Mouse (Mus musculus) right cerebral cortex, postnatal 25 days (tissue): ENCODE results near the gene Olfr1391.
"Not testable (repeated sequence)": the region's sequence is repeated elsewhere in the genome, so short reads cannot be mapped to it uniquely, and the experiment has no call there.

Experiments
- DNase-seq: peaks from one replicate; pipeline ENCODE4 v3.0.0; 2022

The Olfr1391 gene

GRCm38 (mm10) chr11:49322442-49322841 is at the start of gene Olfr1391:
TSS of gene Olfr1391 (plus strand) at chr11:49322742.
- DNase-seq, result no peak

DNA sequence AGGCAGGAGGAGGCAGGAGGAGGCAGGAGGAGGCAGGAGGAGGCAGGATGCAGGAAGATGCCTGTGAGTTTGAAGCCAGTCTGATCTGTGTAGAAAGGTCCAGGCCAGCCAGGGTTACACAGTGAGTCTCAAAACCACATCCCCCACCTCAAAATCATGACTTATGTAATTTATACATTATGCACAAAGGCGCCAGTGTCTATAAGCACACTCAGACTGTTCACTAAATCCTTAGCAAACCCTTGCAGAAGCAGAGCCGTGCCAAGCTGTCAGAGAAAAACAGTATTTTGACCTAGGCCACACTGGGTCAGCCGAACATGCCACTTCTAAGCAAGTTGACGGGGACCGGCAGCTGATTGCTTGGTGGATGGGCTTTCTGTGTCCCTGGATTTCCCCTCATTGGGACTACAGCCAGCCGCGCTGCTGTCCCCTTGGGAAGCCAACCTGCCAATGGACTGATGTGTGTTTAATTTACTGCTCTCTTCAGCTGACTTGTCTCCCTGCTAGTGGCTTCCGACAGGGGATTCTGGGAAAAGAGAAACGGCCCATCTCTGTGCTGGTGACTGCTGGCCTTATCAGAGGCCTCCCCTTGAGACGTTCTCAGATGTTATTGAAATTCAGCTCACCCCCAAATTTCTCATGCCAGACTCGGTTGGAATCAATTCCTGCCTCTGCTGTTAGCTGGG is 48.6 kb upstream of the Olfr1391 start:
- DNase-seq, result no peak

- DNase-seq, result no peak
These were observed 44.3 kb upstream of the Olfr1391 start, which contains the start of gene Olfr1393 for GRCm38 (mm10) chr11:49278222-49278621. TSS of gene Olfr1393 (plus strand) at chr11:49278304.

GRCm38 (mm10) chr11:49284982-49285381 is 37.6 kb upstream of the Olfr1391 start, which contains the start of gene Olfr1392:
TSS of gene Olfr1392 (plus strand) at chr11:49285282.
- not testable (repeated sequence) for DNase-seq

- DNase-seq, result no peak
These were observed 35.3 kb upstream of the Olfr1391 start for GRCm38 (mm10) chr11:49287251-49287650.

GRCm38 (mm10) chr11:49292777-49293176 is 29.8 kb upstream of the Olfr1391 start:
- DNase-seq, result peak; percentile 54

DNA sequence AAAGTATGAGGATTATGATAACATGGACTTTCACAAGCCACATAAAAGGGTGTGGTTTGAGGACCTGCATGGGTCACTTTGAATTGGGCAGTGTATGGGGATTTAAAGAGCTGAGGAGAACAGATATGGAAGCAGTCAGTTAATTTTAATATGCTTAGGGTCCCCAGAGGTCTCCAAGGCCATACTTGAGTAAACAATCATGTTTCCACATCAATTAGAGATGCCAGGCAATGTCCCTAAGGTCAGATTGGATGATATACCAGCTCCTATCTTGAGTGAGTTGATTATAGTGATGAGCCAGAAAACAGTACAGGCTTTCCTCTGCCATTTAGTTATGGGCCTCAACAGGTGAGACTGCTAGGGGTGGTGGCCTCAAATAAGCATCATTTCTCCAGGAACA is 18.1 kb upstream of the Olfr1391 start, which contains the start of gene Olfr10:
TSS of gene Olfr10 (plus strand) at position 301 of the 400 bp plus-strand sequence.
- no peak for DNase-seq

GRCm38 (mm10) chr11:49308547-49308946 is 14.0 kb upstream of the Olfr1391 start:
- not testable (repeated sequence) for DNase-seq

DNA sequence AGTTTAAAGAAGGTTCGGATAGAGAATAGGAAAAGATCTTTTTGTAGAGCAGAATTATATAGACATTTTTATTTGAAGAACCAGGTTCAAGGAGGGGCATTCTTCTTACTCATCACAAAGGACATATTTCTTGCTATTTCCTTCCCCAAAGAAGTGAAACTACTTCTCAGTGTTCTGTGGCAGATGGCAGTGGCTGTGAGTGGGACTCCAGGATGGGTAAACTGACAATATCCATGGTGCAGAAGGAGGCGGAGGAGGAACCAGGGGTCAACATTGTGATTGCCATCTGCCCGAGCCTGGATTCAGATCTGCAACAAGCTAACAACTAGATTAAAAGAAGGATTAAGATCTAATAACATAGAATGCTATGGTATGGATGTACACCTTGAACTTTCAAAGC is 4.2 kb downstream of the Olfr1391 start:
- no peak for DNase-seq

GRCm38 (mm10) chr11:49329686-49330085 is 7.1 kb downstream of the Olfr1391 start:
- DNase-seq, result no peak

DNA sequence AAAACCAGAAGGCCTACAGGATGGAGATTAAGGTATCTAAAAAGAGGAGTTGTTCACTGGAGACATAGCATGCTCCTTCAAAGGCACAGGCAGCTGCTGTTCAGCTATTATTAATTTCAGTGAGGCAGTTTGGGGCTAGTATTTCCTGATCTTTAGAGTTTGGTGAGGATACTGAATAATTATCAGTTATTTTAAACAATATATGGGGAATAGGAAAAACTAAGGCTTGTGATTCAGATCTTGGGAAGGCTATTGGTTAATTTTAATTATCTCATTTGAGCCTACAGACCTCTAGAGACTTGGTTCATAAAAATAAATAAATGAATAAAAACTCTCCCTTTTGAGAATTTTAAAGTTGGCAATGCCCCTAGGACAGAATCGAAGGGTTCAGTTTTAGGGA is 12.3 kb downstream of the Olfr1391 start, which contains the start of gene Olfr1390:
TSS of gene Olfr1390 (plus strand) at position 301 of the 400 bp plus-strand sequence.
- DNase-seq, result no peak

DNA sequence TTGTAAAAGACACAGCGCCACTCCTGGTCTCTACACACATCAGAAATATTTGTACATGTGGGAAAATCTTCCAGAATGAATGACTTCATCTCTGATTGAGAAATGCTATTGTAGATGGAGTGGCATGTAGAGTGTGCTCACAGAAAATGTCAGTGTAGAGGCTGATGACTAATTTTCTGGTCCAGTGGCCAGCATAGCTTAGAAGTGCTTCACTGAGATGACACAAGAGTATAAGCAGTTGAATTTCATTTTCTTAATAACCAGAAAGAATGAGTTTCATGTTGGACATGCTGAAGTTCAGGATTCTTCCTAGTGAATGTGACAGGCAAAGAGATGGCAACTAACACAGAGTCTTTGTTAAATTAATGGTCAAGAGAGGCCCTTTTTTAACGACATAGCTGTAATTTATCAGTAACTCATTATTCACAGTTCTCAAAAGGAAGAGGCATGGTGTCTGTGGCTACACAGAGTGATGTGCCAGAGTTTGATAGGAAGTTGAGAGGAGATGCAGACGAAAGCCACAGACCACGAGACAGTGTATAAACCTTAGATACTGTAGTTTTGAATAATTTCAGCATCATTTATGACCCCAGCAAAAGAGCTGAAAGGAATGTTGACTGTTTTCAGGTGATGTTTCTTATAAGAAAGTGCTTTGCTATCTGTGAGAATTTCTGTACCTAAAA is 14.7 kb downstream of the Olfr1391 start:
- DNase-seq, result no peak
